Mouse (Mus musculus) embryonic facial prominence, embryonic 10.5 days (tissue): ENCODE results near the gene Kctd11. TPM values are rescaled to one million over a fixed set of nuclear protein-coding genes. Genes with fewer than 3 reads are reported as not detected.
A peak's percentile ranks its signal among the peaks of the same experiment; 100 is the strongest.
"Not testable (repeated sequence)": the region's sequence is repeated elsewhere in the genome, so short reads cannot be mapped to it uniquely, and the experiment has no call there.

Experiments used
- DNase-seq: peaks from one replicate; pipeline ENCODE4 v3.0.0-alpha.2; 2017; ENCODE audit warnings: low spot score
- H3K27ac ChIP-seq: fragments of 300-500 bp; sonication (generic); replicated peaks from 2 replicates; pipeline ENCODE4 v1.5.1; 2016; ENCODE audit warnings: mild to moderate bottlenecking
- H3K27me3 ChIP-seq: fragments of 300-500 bp; sonication (generic); replicated peaks from 2 replicates; pipeline ENCODE4 v1.6.1; 2016; ENCODE audit warnings: low read depth, mild to moderate bottlenecking; ENCODE audit not compliant: poor library complexity, severe bottlenecking
- H3K36me3 ChIP-seq: fragments of 300-500 bp; sonication (generic); replicated peaks from 2 replicates; pipeline ENCODE4 v1.6.1; 2016; ENCODE audit warnings: mild to moderate bottlenecking, moderate library complexity
- H3K4me1 ChIP-seq: fragments of 300-500 bp; sonication (generic); 2 replicates; pipeline ENCODE4 v1.6.1; 2016
- H3K4me3 ChIP-seq: fragments of 300-500 bp; sonication (generic); 2 replicates; pipeline ENCODE4 v1.5.1; 2016; ENCODE audit warnings: mild to moderate bottlenecking, moderate library complexity
- H3K9me3 ChIP-seq: fragments of 300-500 bp; sonication (generic); 2 replicates; pipeline ENCODE4 v1.6.1; 2016; ENCODE audit warnings: mild to moderate bottlenecking
- WGBS: fragments of 180-500 bp; shearing (Covaris S2); methylation state at CpG from one replicate; pipeline ENCODE4 v1.1.7; 2016; 5-methylcytosine and 5-hydroxymethylcytosine counted together
- polyA plus RNA-seq: library from polyadenylated mRNA; unstranded; fragments of >200 nt; fragmentation: Nextera tagmentation; extraction: Ambion mirVana; gene quantifications from 2 replicates; pipeline ENCODE4 v1.2.1, GENCODE M21; 2016

Kctd11 gene
- polyA plus RNA-seq, 1 experiment from 2014 or later: 7.0 TPM

DNA sequence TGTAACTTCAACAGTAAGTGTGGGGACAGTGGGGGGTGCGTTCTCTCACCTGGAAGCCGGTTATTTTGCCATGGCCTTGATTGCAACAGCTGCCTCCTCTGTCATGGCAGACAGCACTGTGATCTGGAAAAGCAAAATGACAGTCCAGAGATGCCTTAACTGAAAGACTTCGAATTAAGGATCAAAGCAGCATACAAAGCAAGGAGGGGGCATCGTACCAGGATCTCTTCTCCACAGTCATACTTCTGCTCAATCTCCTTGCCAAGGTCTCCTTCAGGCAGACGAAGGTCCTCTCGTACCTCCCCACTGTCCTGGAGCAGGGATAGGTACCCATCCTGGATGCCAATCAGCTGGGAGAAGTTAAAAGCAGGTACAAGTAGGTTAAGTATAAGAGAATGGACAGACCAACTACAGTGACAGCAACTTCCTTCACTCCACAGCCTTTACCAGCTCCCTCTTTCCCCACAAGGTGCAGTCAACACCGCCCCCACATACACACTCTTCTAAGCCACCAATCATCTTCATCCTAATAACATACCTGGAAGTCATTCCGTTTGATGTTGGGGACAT lies 36.3 kb upstream of the Kctd11 start:
- Histone ChIP-seq H3K27ac (no peak overlapping the region), H3K36me3 (peaks cover 63% of the 10 kb centered on the region), H3K27me3 (no peaks in the 10 kb centered on the region), H3K4me3 (peak overlapping the region; percentile 26; the same call in 1 of the 2 replicates), H3K4me1 (peaks cover 68% of the 10 kb centered on the region), H3K9me3 (no peaks in the 10 kb centered on the region)
- DNase-seq: no peak
- 83% methylated on average over 8 of the region's 8 CpGs for WGBS

DNA sequence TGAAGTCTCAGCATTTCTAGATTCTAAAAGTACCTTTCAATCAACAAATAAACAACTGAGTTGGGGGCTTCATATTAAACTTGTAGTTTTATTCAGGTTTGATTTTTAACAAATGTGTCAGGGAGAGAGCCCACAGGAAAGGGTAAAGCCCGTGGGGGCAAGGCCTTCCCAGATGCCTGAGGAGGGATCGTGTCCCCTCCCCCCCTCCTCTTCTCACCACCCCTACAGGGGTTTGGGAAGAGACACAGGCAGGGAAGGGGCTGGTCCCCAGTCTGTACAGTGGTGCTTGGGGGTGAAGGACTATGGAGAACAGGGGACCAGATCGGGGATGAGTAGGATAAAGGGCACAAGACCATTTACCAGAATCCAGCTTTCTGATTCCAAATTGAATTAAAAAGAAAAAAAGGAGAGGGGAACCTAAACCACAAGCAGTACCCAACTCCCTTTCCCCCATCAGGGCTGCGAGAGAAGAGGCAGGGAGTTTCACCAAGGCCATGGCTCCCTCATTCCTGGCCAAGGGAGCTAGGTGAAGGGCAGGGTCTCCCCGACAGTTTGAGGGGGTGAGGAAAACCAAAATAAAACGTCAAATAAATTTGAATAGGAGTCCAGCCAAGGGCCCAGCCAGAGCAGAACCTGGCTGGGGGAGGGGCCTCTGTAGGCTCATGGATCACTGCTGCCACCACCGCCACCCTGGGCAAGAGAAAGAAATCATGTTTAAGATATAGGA lies 35.6 kb upstream of the Kctd11 start:
- H3K9me3 ChIP-seq, DNase-seq, H3K27me3 ChIP-seq, H3K27ac ChIP-seq: not testable (repeated sequence)
- 68% methylated on average over 7 of the region's 7 CpGs for WGBS
- Histone ChIP-seq H3K4me1 (peaks cover 64% of the 10 kb centered on the region), H3K4me3 (peak overlapping the region; percentile 73; the same call in 1 of the 2 replicates), H3K36me3 (peaks cover 69% of the 10 kb centered on the region)

DNA sequence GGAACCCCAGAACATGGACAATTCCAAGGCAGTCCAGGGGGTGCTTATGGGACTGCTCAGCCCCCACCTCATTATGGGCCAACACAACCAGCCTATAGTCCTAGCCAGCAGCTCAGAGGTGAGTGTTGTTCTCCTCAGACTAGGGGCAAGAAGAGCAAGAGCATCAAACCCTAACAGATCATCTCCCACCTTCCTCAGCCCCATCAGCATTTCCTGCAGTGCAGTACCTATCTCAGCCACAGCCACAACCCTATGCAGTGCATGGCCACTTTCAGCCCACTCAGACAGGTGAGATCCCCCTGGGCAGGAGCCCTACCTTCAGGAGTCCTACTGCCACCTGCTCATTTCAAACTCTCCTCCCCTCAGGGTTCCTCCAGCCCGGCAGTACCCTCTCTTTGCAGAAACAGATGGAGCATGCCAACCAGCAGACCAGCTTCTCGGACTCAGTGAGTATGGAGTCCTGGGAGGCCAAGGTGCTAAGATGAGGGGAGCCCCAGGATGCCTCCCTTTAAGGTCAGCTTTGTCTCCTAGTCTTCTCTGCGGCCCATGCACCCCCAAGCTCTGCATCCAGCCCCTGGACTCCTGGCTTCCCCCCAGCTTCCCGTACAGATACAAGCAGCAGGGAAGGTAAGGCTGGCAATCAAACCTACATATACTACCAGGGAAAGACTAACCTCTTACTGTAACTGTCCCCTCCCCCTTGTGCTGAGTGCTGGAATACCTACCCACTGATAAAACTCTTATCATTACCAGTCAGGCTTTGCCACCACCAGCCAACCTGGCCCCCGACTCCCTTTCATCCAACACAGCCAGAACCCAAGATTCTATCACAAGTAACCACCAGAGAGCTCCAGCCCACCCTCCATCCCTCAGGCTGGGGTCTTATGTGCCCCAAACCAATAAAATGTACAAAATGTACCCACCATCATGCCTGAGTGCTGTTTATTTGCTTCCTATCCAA lies 34.7 kb upstream of the Kctd11 start:
- DNase-seq: no peak
- Histone ChIP-seq H3K4me1 (peaks cover 62% of the 10 kb centered on the region), H3K27me3 (no peaks in the 10 kb centered on the region), H3K36me3 (peaks cover 78% of the 10 kb centered on the region), H3K27ac (no peak overlapping the region; the same call in 1 of the 2 replicates), H3K4me3 (peak overlapping the region; percentile 73), H3K9me3 (no peaks in the 10 kb centered on the region)
- WGBS: 71% methylated on average over 5 of the region's 5 CpGs

DNA sequence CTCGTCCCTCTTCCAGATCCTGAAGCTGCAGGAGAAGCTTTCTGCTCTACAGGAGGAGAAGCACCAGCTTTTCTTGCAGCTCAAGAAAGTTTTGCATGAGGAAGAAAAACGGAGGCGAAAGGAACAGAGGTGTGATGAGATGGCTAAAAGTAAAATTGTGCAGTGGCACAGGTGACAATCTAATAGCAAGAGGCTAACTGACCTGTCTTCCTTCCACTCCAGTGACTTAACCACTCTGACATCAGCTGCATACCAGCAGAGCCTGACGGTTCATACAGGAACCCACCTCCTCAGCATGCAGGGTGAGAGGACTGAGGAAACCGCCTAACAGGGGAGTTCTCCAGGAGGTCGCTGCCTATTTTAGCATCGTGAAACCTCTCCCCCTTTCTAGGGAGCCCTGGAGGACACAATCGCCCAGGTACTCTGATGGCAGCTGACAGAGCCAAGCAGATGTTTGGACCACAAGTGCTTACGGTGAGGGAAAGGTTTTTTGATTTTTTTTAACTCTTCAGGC lies 33.8 kb upstream of the Kctd11 start:
- H3K4me1 ChIP-seq: peaks cover 56% of the 10 kb centered on the region

DNA sequence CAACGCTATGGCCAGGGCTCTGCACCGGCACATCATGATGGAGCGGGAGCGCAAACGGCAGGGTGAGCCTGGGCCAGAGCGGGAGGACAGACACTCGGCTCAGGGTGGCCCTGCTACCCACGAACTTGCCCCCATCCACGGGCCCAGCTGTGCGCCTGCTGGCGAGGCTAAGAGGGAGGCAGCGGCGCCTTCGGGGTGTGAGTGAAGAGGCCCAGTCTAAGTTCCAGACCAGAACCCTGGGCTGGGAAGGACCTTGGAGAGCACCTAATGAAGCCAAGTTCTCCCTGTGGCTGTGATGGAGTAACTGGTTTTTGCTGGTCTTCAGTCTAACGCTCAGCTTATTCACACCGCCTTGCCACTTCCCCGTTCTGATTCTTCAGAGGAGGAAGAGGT lies 33.2 kb upstream of the Kctd11 start:
- H3K4me1 ChIP-seq: peaks cover 50% of the 10 kb centered on the region
- no peak for DNase-seq
- no peaks in the 10 kb centered on the region for H3K9me3 ChIP-seq
- H3K27ac ChIP-seq: peak overlapping the region; percentile 92
- peak overlapping the region; percentile 73 for H3K4me3 ChIP-seq
- WGBS: 2% methylated on average over 17 of the region's 17 CpGs
- no peaks in the 10 kb centered on the region for H3K27me3 ChIP-seq
- H3K36me3 ChIP-seq: peaks cover 91% of the 10 kb centered on the region

More for the DNA sequence above, 33.8 kb upstream of the Kctd11 start:
- no peaks in the 10 kb centered on the region for H3K27me3 ChIP-seq
- peak overlapping the region; percentile 92; the same call in 1 of the 2 replicates for H3K27ac ChIP-seq
- no peak for DNase-seq
- H3K4me3 ChIP-seq: peak overlapping the region; percentile 73
- WGBS: 38% methylated on average over 9 of the region's 9 CpGs
- peaks cover 88% of the 10 kb centered on the region for H3K36me3 ChIP-seq
- no peaks in the 10 kb centered on the region for H3K9me3 ChIP-seq

DNA sequence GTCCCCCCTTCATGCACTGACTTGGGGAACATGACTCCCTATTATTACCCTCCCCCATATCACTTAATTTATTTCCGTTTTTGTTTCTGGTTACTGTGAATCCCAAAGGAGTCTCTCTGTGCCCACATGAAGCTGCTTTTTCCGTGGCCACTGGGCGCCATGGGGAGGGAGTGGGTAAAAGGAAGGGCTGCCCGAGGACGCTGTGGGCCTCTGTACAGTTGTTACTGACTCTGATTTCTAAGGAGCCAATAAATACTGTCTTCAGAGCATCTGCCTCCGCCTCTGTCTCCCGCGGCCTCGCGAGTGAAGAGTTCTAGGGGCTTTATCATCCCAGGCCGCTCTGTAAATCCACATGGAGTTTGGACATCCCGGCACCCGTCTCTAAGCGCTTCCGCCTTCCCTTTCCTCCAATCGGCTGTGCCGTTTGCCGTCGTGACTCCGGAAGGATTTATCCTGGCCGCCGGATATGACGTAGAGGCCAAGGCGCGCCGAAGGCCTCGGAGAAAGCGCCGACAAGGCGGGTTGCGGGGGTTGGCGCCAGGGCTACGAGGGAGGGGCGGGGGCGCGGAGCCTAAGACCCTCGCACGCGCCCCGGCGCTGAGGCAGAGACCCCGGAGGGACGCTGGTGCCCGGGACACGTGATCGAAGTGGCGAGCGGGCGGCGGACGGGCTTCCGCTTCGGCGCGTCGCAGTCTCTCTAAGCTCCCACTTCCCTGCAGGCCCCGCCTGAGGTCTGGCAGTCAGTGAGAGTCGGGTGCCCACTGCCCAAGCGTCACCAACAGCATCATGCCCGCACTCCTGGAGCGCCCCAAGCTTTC lies 32.6 kb upstream of the Kctd11 start, which contains the start of gene Gps2:
Gps2 (plus strand) TSS at position 335 of the 818 bp plus-strand sequence.
- peaks cover 91% of the 10 kb centered on the region for H3K36me3 ChIP-seq
- H3K9me3 ChIP-seq: no peaks in the 10 kb centered on the region
- peaks cover 44% of the 10 kb centered on the region for H3K4me1 ChIP-seq
- no peaks in the 10 kb centered on the region for H3K27me3 ChIP-seq
- H3K4me3 ChIP-seq: peak within 1 kb of the TSS; percentile 73
- peak; percentile 95 for DNase-seq
- 1% methylated on average over 61 of the region's 61 CpGs for WGBS
- H3K27ac ChIP-seq: peak within 1 kb of the TSS; percentile 92

DNA sequence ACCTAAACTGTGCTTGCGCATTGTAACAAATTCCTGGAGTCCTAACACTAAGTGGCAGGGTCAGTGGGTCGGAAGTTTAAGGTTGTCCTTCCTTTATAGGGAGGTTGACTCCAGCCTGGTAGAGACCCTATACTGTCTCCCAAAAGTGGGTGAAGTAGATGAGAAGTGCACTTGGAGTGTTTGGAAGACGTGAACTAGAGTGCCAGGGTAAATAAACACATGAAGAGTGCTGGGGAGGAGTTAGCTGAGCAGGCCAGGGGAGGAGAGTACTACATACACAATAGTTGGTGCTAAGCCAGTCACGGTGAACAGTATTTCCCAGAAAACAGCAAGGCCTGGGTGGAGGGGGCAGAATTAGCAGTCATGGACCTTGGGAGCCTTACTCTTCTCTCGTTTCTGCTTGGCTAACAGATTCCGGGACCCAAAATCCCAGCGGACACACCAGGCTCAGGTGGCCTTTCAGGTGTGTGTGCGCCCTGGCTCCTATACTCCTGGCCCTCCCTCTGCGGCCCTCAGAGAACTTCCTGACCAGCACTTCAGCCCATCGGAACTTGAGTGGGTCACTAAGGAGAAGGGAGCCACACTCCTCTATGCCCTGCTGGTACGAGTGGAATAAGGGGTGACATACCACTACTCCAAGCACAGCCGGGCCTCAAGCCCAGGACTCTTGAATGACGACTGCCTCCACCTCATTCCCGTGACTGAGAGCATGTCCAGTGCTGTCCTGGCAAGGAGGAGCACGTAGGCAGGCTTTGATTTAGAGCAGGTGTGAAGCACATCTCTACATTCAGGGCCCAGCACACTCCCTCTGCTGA lies 31.7 kb upstream of the Kctd11 start:
- H3K4me1 ChIP-seq: peaks cover 42% of the 10 kb centered on the region
- no peaks in the 10 kb centered on the region for H3K9me3 ChIP-seq
- H3K27me3 ChIP-seq: no peaks in the 10 kb centered on the region
- peaks cover 91% of the 10 kb centered on the region for H3K36me3 ChIP-seq
- 79% methylated on average over 15 of the region's 15 CpGs for WGBS
- H3K27ac ChIP-seq: peak overlapping the region; percentile 92
- DNase-seq: no peak
- peak overlapping the region; percentile 73 for H3K4me3 ChIP-seq

DNA sequence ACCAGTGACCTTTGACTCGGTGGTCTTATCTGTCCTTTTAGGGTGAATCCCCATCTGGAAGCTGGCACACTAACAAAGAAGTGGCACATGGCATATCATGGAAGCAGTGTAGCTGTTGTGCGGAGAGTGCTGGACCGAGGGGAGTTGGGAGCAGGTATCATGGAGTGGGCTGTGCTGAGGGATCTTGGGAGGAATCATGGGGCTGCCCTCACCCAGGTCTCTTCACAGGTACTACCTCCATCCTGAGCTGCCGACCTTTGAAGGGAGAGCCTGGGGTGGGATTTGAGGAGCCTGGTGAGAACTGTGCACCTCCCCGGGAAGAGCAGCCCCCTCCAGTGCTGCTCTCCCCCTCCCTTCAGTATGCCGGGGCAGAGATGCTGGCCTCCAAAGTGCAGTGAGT lies 30.5 kb upstream of the Kctd11 start:
- H3K27ac ChIP-seq: no peak overlapping the region
- peaks cover 34% of the 10 kb centered on the region for H3K4me1 ChIP-seq
- peak overlapping the region; percentile 14; the same call in 1 of the 2 replicates for H3K4me3 ChIP-seq
- 92% methylated on average over 6 of the region's 6 CpGs for WGBS
- no peaks in the 10 kb centered on the region for H3K27me3 ChIP-seq
- peaks cover 91% of the 10 kb centered on the region for H3K36me3 ChIP-seq
- no peak for DNase-seq
- no peaks in the 10 kb centered on the region for H3K9me3 ChIP-seq

DNA sequence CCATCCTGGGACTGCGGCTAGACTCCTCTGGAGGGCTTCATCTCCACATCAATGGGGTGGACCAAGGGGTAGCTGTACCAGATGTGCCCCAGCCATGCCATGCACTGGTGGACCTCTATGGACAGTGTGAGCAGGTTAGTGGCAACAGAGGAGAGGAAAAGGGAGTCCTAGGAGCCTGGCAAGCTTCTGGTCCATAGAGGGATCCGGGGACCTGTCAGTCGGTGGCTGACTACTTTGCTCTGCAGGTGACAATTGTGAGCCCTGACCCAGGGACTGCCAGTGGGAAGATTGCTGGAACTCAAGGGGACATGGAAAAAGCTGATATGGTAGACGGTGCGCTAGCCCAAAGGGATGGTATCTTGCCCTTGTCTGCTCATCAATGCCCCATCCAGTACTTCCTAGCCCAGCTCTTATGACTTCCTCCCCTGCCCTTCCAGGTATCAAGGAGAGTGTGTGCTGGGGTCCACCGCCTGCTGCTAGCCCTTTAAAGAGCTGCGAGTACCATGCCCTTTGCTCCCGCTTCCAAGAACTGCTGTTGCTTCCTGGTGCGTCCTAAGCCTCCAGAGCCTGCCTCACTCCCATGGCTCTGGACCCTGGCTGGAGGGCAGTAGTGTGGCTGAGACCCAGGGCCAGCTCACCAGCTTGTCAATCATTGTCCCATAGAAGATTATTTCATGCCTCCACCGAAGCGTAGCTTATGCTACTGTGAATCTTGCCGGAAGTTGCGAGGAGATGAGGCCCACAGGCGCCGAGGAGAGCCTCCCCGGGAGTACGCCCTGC lies 29.8 kb upstream of the Kctd11 start:
- peaks cover 91% of the 10 kb centered on the region for H3K36me3 ChIP-seq
- no peaks in the 10 kb centered on the region for H3K9me3 ChIP-seq
- no peak for DNase-seq
- H3K4me3 ChIP-seq: no peak overlapping the region
- H3K27ac ChIP-seq: no peak overlapping the region
- no peaks in the 10 kb centered on the region for H3K27me3 ChIP-seq
- 93% methylated on average over 17 of the region's 17 CpGs for WGBS
- peaks cover 28% of the 10 kb centered on the region for H3K4me1 ChIP-seq

DNA sequence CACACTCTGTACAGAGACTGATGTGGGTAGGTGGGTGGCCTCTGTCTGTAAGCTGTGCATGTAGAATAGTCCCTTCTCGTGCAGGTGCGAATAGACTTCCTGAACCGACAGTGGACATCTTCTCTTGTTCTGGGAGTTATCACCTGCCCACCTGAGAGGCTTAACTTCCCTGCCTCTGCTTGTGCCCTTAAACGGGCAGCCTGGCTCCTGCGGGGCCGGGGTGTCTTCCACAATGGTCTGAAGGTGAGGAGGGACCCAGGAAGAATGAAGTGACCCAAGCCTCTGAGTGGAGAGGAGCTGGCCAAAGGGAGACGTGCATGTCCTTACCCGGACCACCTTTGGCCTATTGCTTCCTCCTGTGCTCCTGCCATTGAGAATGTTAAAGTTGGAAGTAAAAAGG lies 29.0 kb upstream of the Kctd11 start:
- no peak overlapping the region for H3K27ac ChIP-seq
- H3K36me3 ChIP-seq: peaks cover 91% of the 10 kb centered on the region
- no peak for DNase-seq
- H3K4me3 ChIP-seq: no peak overlapping the region
- H3K4me1 ChIP-seq: peaks cover 20% of the 10 kb centered on the region
- WGBS: 92% methylated on average over 8 of the region's 8 CpGs
- H3K9me3 ChIP-seq: no peaks in the 10 kb centered on the region
- H3K27me3 ChIP-seq: no peaks in the 10 kb centered on the region
